Mouse (Mus musculus): Measurements from ENCODE around the gene Bmper.

Bmper gene

DNA sequence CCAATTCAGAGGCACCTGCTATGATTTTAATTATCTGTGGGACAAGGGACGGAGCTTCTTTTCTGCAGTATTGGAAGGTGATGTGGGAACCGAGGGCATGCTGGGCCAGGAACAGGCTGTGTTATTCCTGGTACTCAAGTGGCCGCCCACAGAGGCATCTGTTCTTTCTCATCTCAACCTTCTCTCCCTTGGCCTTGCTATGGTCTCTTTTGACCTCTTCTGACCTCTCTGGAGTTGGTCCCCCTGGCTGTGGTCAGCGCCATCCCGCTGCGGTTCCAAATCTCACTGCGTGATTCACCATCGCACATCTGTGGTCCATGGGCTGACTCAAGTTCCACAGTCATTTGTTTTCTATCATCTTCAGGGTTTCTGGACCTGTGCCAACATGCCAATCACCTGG is 77.5 kb downstream of the Bmper start:
- DNase-seq (ENCODE audit: low read depth, low spot score), result no peak

DNA sequence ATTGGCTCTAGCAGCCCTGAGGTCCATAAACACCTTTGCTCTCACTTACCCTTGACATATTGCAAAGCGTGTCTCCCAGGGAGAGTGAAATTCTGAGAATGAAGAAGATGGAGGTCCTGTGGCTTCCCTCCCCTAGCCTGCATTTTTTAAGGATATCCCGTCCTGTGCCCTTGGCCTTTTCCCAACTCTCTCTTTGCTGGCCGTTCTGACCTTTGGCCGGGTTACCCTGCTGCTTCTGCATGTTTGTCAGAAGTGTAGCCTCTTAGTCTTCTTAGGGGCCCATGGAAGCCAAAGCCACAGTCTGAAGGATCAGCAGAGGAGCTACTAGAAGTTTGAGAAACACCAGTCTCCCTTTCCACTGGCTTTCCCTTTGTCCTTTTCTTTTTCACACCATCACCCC is 82.8 kb downstream of the Bmper start:
- no peak for DNase-seq (ENCODE audit: low read depth, low spot score)

DNA sequence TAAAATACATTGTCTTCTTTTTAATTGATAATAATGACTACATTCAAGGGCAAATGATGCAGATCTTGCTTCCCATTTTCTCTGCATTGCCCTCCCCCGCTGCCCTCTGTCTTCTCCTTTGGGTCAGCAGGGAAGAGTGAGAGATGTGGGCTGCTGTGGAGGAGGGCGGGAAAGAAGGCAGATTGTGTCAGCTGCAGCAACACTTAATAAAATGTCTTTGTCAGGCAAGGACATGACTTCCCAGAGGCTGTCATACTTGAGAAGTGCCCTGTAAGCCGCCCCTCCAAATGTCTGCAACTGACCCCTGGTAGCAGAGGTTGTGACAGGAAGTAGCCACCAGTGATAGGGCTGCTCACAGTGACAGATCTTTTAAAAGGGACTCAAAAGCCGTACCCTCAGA is 83.3 kb downstream of the Bmper start:
- no peak for DNase-seq (ENCODE audit: low read depth, low spot score)

DNA sequence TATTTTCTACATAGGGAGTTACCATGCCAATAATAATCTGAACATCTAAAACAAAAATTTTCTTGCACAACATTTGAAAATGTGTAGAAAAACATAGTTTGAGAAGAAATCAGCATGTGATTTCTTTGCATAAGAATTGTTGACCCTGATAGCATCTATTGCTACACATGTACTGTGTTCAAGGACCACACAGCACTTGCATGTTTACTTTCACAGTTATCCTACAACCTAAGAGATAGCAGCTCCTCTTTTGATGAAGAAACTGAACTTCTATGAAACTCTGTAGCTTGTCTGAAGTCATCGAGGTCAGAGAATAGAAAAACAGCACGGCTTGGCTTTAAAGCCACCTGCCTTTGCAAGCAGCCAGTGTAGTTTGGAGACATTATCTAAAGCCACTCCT is 85.0 kb downstream of the Bmper start:
- no peak for DNase-seq (ENCODE audit: low read depth, low spot score)

DNA sequence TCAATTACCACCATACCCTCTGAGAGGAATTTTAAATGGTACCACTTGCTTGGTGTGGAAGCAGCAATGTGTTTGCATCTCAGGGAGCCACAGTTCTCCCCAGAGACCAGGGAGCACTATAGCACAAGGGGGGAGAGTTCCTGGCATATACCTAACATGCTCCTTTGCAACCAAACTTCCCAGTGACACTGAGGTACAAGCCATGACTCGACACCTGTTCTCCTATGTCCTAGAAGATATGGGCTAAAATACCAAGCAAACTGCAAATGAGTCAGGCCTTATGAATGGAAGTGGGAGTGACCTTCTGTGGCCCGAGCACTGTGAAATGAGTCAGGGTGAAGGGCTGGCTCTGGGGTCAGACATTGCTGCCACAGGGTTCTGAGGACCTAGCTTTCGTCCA is 88.1 kb downstream of the Bmper start:
- DNase-seq (ENCODE audit: low read depth, low spot score), result no peak

DNA sequence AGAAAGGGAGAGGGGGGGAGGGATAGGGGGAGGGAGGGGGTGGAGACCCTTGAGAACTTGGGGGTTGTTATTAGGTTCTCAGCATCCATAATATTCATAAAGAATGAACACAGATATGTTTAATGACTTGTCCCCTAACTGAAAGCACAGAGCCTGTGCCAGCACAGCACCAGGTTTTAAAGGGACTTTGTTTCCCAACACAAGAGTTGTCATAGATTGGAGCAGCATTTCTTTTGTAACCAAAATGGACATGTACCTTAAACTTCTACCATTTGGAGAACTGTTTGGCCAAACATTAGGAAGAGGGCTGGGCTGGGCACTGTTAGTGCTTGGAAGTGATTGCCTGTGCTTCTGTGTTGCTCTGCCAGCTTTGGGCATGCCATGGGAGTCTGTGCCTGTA is 89.1 kb downstream of the Bmper start:
- no peak for DNase-seq (ENCODE audit: low read depth, low spot score)

DNA sequence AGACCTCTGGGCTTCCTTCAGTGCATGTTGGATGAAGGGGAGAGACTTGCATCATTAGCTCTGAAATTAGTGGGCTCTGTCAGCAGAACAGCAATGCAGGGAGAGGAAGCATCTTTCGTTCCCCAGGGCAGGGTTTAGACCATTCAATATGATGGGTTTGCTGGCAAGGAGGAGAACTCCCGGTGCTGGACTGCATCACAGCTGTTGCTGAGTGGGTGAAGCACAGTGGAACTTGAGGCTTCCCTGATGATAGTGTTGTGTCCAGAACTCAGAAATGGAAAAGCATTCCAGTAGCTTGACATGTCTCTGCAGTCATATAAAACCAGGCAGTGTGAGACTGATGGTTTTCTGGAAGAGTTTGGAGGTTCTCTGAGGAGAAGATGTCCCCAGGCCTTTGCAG is 90.0 kb downstream of the Bmper start:
- DNase-seq (ENCODE audit: low read depth, low spot score), result no peak

DNA sequence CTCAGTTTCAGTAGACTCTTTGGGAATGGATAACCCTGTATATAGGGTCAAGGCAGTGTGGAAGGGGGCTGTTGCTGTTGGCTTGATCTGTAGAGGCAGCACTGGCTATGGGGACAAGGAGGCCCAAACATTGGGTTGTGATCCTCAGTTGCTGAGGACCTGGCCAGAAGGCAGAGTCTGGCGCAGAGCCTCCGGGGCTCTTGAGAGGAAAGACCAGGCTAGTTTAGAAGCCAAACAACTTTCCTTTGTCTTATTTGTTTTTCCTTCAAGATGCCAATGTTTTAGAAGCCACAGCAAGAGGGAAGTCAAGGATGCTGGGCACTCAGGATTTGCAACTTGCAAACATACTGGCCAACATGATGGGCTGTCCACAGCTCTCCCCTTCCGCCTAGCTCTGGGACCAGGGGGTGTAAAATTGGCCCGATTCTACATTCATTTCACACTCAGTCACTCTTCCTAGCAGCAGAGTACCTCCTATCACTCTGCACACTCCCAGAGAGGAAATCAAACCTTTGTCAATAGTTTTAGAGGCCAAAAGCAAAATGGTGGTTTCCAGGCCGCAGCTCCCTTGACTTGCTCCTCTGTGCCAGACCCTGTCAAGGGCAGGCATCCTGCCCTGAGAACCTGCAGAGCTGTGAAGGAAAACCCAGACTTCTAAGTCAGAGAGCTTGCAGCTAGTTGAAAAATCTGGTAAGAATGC is 92.9 kb downstream of the Bmper start:
- no peak for DNase-seq (ENCODE audit: low read depth, low spot score)

DNA sequence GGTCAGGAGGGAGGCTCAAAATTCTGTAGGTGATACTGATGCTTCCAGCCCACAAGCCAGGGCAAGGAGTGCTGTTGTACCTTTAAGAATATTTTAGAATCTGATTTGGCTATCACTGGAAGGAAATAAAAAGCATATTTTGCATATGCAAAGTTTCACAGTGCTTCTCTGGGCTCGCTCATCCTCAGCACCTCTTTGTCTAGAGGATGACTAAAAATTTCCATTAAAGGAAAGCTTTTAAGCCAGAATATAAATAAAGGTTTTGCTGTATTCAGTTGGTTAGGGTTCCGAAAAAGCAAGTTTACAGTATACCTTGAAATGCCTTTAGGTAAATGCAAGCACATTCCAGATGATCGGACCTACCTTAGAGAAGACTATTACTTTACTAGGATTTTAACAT is 105.0 kb downstream of the Bmper start:
- no peak for DNase-seq (ENCODE audit: low read depth, low spot score)

DNA sequence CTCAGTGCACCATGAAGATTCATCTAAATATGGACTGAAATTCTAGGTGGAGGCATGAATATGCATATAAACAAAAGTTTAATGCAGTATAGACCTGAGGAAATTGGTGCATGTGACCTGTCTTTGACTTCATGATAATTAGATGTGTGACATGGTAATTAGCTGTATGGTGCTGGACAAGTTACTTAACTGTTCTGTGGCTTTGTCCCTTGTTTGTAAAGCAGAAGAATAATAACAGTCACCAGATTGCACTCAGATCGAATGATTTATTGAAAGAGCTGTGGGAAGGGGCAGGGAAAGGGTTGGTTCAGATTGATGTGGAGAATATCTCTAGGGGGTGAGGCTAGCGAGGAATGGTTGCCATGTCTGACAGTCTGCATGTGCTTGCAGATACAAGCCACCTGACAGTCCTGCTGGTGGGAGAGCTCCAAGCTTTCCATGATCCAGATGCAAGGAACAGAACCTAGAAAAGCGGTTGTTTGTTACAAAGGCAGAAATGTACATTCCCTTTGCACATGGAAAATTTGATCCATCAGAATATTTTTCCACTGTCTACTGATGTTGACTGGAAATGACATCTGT is 110.3 kb downstream of the Bmper start:
- DNase-seq (ENCODE audit: low read depth, low spot score), result no peak

DNA sequence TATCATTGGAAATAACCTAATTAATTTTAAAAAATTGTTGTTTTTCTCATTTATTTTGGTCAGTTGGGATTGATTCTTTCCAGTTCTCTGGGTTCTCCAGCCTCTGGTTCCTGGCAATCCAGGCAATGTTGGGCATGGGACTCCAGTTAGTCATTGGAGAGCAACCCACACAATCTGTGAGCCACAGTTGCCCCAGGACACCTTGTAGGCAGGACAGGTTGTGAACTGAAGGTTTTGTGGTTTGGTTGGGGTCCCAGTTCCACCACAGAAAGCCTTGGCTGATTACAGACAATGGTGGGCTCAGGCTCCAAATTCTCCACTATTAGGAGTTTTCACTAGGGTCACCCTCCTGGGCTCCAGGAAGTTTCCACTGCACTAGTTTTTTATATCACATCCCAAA is 117.7 kb downstream of the Bmper start:
- DNase-seq (ENCODE audit: low read depth, low spot score), result no peak

DNA sequence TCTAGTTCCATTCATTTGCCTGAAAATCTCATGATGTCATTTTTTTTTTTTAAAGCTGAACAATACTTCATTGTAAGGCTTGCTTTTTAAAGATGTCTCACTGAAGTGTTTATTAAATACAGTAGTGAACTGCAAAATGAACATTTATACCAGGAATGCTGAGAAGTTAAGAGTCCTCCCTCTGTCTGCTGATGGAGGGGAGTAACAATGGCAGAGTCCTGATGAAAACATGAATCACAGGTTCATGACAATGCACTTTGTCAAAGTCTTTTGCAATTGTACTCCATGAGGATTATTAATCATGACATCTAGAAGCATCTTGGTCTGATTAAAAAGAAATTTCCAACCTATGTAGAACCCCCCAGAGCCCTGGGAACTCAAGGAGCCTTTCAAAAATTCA is 118.4 kb downstream of the Bmper start:
- DNase-seq (ENCODE audit: low read depth, low spot score), result no peak

DNA sequence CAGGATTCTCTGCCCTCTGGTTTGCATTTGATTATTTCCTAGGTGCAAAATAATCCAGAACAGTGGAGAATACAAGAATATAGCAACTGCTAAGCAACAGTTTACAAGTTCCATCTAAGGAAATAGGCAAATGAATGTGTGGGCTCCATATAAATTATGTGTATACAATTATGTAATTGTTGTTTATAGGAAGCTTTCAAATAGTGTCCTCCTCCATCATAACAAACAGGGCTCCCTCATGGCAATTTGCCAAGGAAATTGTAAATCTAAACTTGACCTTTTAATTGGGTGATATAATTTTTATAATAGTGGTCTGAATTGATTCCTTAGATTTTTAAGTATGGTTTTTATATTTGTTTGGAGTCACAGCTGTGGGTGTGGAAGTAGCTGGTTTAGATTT is 121.5 kb downstream of the Bmper start:
- DNase-seq (ENCODE audit: low read depth, low spot score), result no peak

DNA sequence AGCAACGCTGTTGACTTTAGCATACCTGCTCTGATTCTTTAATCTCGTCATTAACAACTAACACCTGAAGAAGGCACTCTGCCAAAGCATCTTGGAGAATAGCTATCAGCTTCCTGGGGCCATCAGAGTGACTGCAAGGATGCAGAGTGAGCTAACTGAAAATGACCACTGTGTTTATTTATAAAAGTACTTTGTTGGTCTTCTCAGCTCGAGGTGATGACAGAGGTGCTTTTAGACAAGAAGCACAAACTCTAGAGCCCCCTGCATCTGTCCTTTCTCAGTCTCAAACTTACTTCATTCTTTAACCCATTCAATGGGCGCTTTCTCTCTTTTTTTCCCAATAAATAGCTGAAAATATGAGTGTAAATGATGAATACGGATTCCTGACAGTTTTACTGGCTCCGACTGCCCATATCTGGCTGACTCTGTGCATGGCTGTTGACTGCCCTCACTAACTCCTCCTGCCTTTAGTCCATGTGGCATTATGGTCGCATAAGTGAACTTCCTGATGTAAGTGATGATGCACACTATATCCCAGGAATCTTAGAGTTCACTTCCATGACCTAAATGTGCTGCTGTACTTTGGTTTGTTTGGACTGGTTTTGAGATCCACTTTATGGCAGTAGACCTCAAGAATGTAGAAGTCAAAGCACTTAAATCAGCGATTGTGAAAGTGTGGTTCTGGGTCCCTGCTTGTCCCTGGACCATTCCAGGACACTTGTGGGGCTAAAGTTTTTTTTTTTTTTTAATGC is 122.4 kb downstream of the Bmper start:
- DNase-seq (ENCODE audit: low read depth, low spot score), result no peak

DNA sequence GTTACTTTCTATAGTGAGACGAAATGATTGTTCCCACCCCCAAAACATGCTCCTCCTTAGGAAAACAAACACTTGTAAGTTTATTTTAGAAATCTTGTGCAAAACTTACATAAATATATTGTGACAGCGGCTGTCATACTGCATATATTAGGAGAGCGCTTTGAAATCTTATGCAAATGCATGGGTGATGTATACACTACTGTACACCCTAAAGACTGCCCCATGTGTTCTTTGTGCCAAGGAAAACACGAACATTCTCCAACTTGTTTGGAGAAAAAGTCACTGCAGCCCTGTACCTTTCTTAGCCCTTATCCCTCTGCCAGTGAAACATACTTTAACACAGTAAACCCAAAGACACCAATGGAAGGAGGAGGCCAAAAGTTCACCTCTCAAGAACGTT is 126.7 kb downstream of the Bmper start:
- DNase-seq (ENCODE audit: low read depth, low spot score), result no peak

DNA sequence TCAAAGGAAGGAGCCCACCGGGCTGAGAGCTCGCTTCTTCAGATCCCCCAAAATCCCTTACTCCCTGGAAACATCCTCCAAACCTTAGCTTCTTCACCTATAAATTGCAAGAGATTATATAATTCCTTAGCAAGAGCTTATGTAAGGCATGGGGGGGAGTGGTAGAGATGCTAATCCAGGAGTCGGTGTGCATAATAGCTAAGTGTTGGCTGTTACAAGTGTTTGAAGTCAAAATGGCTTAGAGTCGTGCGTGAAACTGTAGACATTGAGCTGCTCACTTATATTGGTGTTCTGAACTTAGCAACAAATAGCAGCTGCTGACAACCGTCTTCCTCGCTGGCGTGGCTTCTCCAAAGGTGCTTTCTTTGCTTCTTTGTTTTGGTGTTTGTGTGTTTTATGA is 128.5 kb downstream of the Bmper start:
- DNase-seq (ENCODE audit: low read depth, low spot score), result no peak

DNA sequence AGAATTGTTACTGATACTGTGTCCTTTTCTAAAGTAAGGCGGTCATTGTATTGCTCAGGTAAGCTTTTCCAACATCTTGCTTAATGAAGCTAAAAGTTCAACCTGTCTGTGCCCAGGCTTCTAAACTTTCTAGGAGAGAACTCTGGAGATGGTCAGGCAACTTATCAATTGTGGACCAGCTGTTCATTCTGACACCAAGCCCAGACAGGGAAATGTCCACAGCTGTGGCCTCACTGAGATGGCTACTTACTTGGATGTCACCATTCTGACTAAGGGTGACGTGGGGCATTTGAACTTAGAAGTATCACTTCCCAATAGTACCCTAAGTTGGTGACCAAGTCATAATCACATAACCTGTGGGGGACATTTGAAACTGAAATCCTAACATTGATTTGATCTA is 129.5 kb downstream of the Bmper start:
- no peak for DNase-seq (ENCODE audit: low read depth, low spot score)

DNA sequence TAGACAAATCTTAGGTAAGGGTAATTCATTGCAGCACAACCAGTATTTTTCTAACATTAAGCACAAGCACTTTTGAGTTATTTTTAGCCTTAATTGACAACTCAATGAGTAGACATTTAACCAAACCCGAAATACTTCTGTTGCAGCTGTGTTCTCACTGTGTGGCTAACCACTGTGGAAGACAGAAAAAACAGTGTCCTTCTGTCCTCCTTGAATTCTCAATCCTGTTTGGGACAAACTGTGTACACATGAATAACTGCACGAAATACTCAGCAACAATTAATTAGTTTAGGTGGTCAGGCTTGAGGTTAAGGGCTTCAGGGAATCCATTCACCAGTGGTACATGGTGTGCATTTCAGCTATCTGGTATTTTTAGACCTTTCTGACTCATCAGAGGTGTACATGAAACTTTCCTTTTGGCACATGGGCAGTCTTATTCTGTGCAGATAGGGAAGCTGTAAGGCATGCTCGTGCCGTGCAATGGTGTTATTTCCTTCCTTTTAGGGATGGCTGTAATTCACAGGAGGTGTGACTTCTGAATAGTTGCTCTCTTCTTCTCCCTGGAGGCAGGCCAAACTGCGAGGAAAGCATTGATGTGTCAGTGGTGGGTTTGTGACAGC is 131.4 kb downstream of the Bmper start:
- DNase-seq (ENCODE audit: low read depth, low spot score), result no peak

DNA sequence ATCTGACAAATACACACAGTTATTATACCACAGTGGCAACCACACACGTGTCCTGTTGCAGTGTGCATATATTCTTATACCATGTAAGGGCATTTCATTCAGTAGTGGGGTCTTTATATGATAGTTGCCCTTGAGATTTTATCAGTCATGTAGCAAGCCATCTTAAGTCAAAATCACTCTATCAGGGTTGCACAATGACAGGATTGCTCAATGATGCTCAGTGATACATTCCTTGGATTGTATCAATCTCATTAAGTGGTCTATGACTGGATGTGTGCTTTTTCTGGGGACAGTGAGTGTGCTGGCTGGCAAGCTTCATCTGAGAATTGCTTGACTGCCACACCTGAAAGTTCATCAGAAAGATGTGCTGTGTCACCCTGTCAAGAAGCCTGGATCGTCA is 135.2 kb downstream of the Bmper start:
- DNase-seq (ENCODE audit: low read depth, low spot score), result no peak

DNA sequence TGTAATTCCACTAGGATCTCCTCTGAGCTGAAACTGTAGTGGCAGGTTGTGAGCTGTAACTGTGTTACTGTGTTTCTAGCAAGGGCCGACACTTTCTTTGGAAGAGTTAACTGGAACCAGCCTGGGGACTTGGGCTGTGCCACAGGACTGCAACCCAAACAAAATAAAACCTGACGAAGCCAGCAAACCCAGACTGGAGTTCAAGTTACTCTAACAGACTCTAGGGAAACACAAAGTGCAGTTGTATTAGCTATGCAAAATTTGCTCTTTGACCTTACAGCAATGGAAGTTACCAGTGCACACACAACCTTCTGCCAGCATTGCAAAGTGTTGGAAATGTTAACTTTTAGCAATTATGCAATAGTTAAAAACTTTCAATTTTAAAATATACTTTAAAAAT is 140.3 kb downstream of the Bmper start:
- no peak for DNase-seq (ENCODE audit: low read depth, low spot score)

DNA sequence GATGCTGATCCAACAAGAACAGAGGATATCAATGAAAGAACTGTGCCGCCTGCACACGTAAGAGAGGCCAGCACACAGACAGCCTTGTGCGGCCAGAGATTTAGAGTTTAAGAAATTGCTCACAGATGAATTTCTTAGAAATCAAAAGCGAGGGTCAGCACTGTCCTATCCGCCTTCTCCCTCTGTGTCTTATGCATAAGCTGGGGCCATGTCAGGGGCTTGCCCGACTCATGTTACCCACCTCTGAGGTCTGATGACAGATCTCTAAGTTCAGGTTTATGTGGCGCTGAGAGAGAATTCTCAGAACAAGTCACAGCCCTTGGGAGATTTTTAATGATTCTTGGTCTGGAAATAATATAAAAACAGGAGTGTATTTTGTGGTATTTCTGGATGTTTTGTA is 140.7 kb downstream of the Bmper start:
- no peak for DNase-seq (ENCODE audit: low read depth, low spot score)

DNA sequence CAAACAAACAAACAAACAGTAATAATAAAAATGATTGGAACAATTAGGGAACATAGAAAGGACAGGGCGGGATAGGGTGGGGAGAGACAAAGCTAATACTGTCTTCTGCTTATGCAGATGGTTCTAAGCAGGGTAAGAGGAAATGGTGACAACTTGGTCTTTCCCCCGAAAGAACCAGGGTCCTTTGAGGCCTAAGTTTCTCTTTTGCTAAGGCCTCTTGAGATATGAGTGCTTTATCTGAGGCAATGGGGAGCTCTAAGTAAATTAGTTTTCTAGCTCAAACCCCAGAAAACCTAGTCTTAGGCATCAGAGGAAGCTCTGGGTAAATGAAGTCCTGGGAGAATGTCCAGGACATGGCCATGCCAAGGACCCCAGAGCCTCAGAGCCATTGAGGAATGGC is 141.2 kb downstream of the Bmper start:
- DNase-seq (ENCODE audit: low read depth, low spot score), result no peak

DNA sequence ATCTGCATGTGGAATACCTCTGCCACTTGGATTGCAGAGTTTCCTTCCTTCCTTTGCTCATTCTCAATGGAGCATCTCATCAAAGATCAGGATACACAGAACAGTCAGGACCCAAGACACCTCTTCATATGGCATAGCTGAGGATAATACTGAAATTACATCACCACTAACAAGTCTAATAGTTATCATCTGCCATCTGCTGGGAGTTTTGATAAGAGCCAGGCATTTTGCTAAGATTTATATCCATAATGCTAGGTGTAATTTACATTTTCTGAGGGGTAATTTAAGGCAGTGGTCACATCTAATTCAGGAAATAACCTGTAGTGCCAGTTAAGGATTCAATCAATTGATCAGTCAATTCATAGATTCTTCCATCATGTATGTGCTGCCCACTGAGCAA is 145.2 kb downstream of the Bmper start:
- DNase-seq (ENCODE audit: low read depth, low spot score), result no peak

All from CD4-positive, CD25-positive, alpha-beta regulatory T cell, adult 2 months (primary cell).